Mouse (Mus musculus) megakaryocyte progenitor cell, adult 5-6 weeks (primary cell): ENCODE measurements around the gene Gm10188. TPM values are rescaled to one million over a fixed set of nuclear protein-coding genes. Genes with fewer than 3 reads are reported as not detected.

Source experiments
- ATAC-seq: replicated peaks from 2 replicates; pipeline ENCODE4 v1.8.0; 2016; ENCODE audit warnings: mild to moderate bottlenecking, moderate TSS enrichment, inconsistent platforms; ENCODE audit not compliant: poor library complexity
- total RNA-seq, 2 experiments: library from RNA; stranded (forward) in 1 of 2; stranded (reverse) in 1 of 2; fragments of 157-497, 149-512 nt in 1 of 2; fragments of 200-1000 nt in 1 of 2; gene quantifications; 2 replicates each; pipeline versions ENCODE4 v1.2.3 to v1.2.4; 2015 to 2017

The Gm10188 gene
- total RNA-seq (2015) (not detected in 2 replicates), total RNA-seq (2017) (not detected in 2 replicates)

- no peak for ATAC-seq
These were observed at the start of gene Gm10188 for GRCm38 (mm10) chr1:132229667-132230066. Gene Gm10188 (minus strand): TSS chr1:132229767.

GRCm38 (mm10) chr1:132277124-132277523, 47.6 kb upstream of the Gm10188 start:
- ATAC-seq, result no peak

- no peak for ATAC-seq
These were observed 47.1 kb upstream of the Gm10188 start for GRCm38 (mm10) chr1:132276694-132277093.

- no peak for ATAC-seq
These were observed 41.7 kb upstream of the Gm10188 start for GRCm38 (mm10) chr1:132271237-132271636.

- ATAC-seq, result no peak
These were observed 39.0 kb upstream of the Gm10188 start for GRCm38 (mm10) chr1:132268418-132269060.

- ATAC-seq, result no peak
These were observed 38.4 kb upstream of the Gm10188 start for GRCm38 (mm10) chr1:132267959-132268358.

GRCm38 (mm10) chr1:132266791-132267557, 37.4 kb upstream of the Gm10188 start:
- ATAC-seq, result no peak

- no peak for ATAC-seq
These were observed 36.4 kb upstream of the Gm10188 start for GRCm38 (mm10) chr1:132265936-132266335.

- no peak for ATAC-seq
These were observed 35.8 kb upstream of the Gm10188 start for GRCm38 (mm10) chr1:132265211-132265859.

GRCm38 (mm10) chr1:132264577-132264976, 35.0 kb upstream of the Gm10188 start:
- peak; percentile 81 for ATAC-seq

- ATAC-seq, result no peak
These were observed 34.1 kb upstream of the Gm10188 start for GRCm38 (mm10) chr1:132263618-132264017.

- ATAC-seq, result peak; percentile 70
These were observed 31.5 kb upstream of the Gm10188 start for GRCm38 (mm10) chr1:132261058-132261457.

- ATAC-seq, result no peak
These were observed 30.8 kb upstream of the Gm10188 start for GRCm38 (mm10) chr1:132260331-132260730.

- no peak for ATAC-seq
These were observed 24.9 kb upstream of the Gm10188 start for GRCm38 (mm10) chr1:132254467-132254866.

GRCm38 (mm10) chr1:132246641-132247040, 17.1 kb upstream of the Gm10188 start:
- peak; percentile 17 for ATAC-seq

- ATAC-seq, result peak; percentile 89
These were observed 16.6 kb upstream of the Gm10188 start for GRCm38 (mm10) chr1:132246137-132246536.

- ATAC-seq, result peak; percentile 54; the same call in 1 of the 2 replicates
These were observed 15.4 kb upstream of the Gm10188 start for GRCm38 (mm10) chr1:132245010-132245409.

- ATAC-seq, result peak; percentile 83
These were observed 8.1 kb upstream of the Gm10188 start for GRCm38 (mm10) chr1:132237585-132238159.

- no peak for ATAC-seq
These were observed 5.2 kb upstream of the Gm10188 start for GRCm38 (mm10) chr1:132234757-132235273.

GRCm38 (mm10) chr1:132233566-132233965, 4.0 kb upstream of the Gm10188 start:
- peak; percentile 74 for ATAC-seq
